Mouse (Mus musculus) ES-E14 (cell line): ENCODE measurements around the gene Lexm.

Experiments
- CHD2 ChIP-seq: IDR thresholded peaks from 2 replicates; pipeline ENCODE4 v1.6.1; 2014; ENCODE audit warnings: mild to moderate bottlenecking, low read depth, low read length, inconsistent platforms
- MAFK ChIP-seq: IDR thresholded peaks from 2 replicates; pipeline ENCODE4 v1.6.1; 2014; ENCODE audit warnings: mild to moderate bottlenecking, low read depth, low read length, inconsistent platforms; ENCODE audit not compliant: insufficient read depth
- ZC3H11A ChIP-seq: IDR thresholded peaks from 2 replicates; pipeline ENCODE4 v1.6.1; 2012; ENCODE audit warnings: low read depth, mild to moderate bottlenecking, inconsistent platforms, low read length, borderline replicate concordance
- ZNF384 ChIP-seq: IDR thresholded peaks from 2 replicates; pipeline ENCODE4 v1.6.1; 2012; ENCODE audit warnings: low read depth, low read length, inconsistent platforms

- no peak for TF ChIP-seq ZC3H11A
- no peak for TF ChIP-seq MAFK
- no peak for TF ChIP-seq ZNF384
- no peak for TF ChIP-seq CHD2
Measured at GRCm38 (mm10) chr4:106621428-106621827, 4.4 kb upstream of the Lexm start.
